Mouse (Mus musculus): ENCODE data around the gene Dcps. TPM values are rescaled to one million over a fixed set of nuclear protein-coding genes. Genes with fewer than 3 reads are reported as not detected.

Dcps gene
- total RNA-seq, 2 experiments from 2014 or later = 15.6 to 17.8 TPM

Other genes starting within 250 kb of the Dcps start
- gene St3gal4, start 56.8 kb downstream of the Dcps start, total RNA-seq (2021) = 10 to 100 TPM; 28.2 to 29.9 TPM
- gene Srpr, start 24.1 kb upstream of the Dcps start, total RNA-seq (2021) = 10 to 100 TPM; 59.9 to 62.4 TPM
- gene Tirap, start 24.2 kb upstream of the Dcps start, total RNA-seq (2021) = 1 to 10 TPM; 1.8 to 2.7 TPM
- gene Foxred1, start 35.0 kb upstream of the Dcps start, total RNA-seq (2021) = 10 to 100 TPM; 36.3 to 37.0 TPM
- 10 to 100 TPM; 22.4 to 24.4 TPM for gene Fam118b, start 91.7 kb upstream of the Dcps start, total RNA-seq (2021)
- gene Rpusd4, start 91.8 kb upstream of the Dcps start, total RNA-seq (2021) = 1 to 10 TPM; 7.2 to 7.3 TPM
- gene Cdon, start 245.1 kb upstream of the Dcps start, total RNA-seq (2021) = 1 to 10 TPM; 9.0 to 9.9 TPM

Measured in left cerebral cortex, postnatal 14 days (tissue).